Mouse (Mus musculus) embryonic facial prominence, embryonic 14.5 days (tissue): ENCODE data around the gene Pex13. TPM values are rescaled to one million over a fixed set of nuclear protein-coding genes. Genes with fewer than 3 reads are reported as not detected.

Source experiments
- ATAC-seq: fragments of 200-750 bp; cut with Nextera tagmentation; 2 replicates; pipeline ENCODE4 v1.8.0; 2017; ENCODE audit warnings: low read depth, moderate number of reproducible peaks, moderate TSS enrichment
- DNase-seq: peaks from one replicate; pipeline ENCODE4 v3.0.0-alpha.2; 2015; ENCODE audit warnings: low spot score
- H3K27ac ChIP-seq: fragments of 300-500 bp; sonication (generic); replicated peaks from 2 replicates; pipeline ENCODE4 v1.5.1; 2014; ENCODE audit warnings: low read depth, mild to moderate bottlenecking, low read length, moderate library complexity
- H3K27me3 ChIP-seq: fragments of 300-500 bp; sonication (generic); replicated peaks from 2 replicates; pipeline ENCODE4 v1.6.1; 2014; ENCODE audit warnings: low read length; ENCODE audit not compliant: control insufficient read depth, insufficient read depth
- H3K36me3 ChIP-seq: fragments of 300-500 bp; sonication (generic); 2 replicates; pipeline ENCODE4 v1.6.1; 2014; ENCODE audit warnings: low read length, mixed read lengths; ENCODE audit not compliant: control insufficient read depth, insufficient read depth
- H3K4me1 ChIP-seq: fragments of 300-500 bp; sonication (generic); 2 replicates; pipeline ENCODE4 v1.6.1; 2014; ENCODE audit warnings: antibody characterized with exemption, low read length; ENCODE audit not compliant: control insufficient read depth, insufficient read depth
- H3K4me2 ChIP-seq: fragments of 300-500 bp; sonication (generic); 2 replicates; pipeline ENCODE4 v1.6.1; 2014; ENCODE audit warnings: low read depth, mild to moderate bottlenecking, low read length, moderate library complexity, mixed read lengths
- H3K4me3 ChIP-seq: fragments of 300-500 bp; sonication (generic); 2 replicates; pipeline ENCODE4 v1.5.1; 2014; ENCODE audit warnings: low read depth, mild to moderate bottlenecking, low read length
- H3K9ac ChIP-seq: fragments of 300-500 bp; sonication (generic); 2 replicates; pipeline ENCODE4 v1.6.1; 2014; ENCODE audit warnings: low read depth, mild to moderate bottlenecking, low read length, moderate library complexity, mixed read lengths
- H3K9me3 ChIP-seq: fragments of 300-500 bp; sonication (generic); 2 replicates; pipeline ENCODE4 v1.6.1; 2016; ENCODE audit warnings: low read length; ENCODE audit not compliant: control insufficient read depth
- WGBS: fragments of 180-500 bp; shearing (Covaris S2); extraction: QIAGEN DNeasy Blood & Tissue Kit; methylation state at CpG from one replicate; pipeline ENCODE4 v1.1.7; 2014; 5-methylcytosine and 5-hydroxymethylcytosine counted together
- polyA plus RNA-seq: library from polyadenylated mRNA; unstranded; fragments of >200 nt; fragmentation: Nextera tagmentation; extraction: Ambion mirVana; gene quantifications from 2 replicates; pipeline ENCODE4 v1.2.1, GENCODE M21; 2014

Pex13 gene
- polyA plus RNA-seq, 1 experiment from 2014 or later = 35.8 TPM

DNA sequence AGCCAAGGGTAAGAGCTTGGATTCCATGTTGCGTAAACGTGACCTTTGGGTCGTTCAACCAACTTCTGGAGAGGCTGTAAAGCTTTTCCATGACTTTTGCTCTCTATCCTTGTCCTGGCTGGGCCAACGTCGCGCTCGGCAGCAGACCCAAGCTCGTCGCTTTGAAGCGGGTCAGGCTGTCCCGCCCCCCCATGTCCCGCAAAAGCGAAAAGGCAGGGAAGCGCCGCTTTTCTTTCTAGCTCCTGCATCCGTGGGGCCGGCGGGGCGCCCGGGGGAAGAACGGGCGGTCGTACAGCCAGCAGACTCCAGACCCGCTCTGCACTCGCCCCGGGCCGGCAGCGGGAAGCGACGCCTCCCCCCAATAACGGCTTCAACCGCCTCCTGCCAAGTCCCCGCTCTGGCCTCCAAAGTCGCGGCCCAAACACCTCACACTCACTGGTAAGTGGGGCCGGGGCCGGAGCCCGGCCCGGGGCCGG lies 410 bp downstream of the Pex13 start, which contains the start of gene Pus10:
Gene Pus10, plus strand, starts transcription at position 364 of the 476 bp plus-strand sequence.
- Histone ChIP-seq H3K4me3 (peak within 1 kb of the TSS; percentile 91), H3K4me1 (peaks cover 8% of the 10 kb centered on the region), H3K9ac (peak within 1 kb of the TSS; percentile 93), H3K9me3 (no peaks in the 10 kb centered on the region), H3K27ac (peak within 1 kb of the TSS; percentile 92), H3K36me3 (0 out of 2 replicates have a peak, but pooled peaks cover 9% of the 10 kb centered on the region), H3K27me3 (no peaks in the 10 kb centered on the region), H3K4me2 (peak within 1 kb of the TSS; percentile 61)
- WGBS = under 1% methylated on average over 15 of the region's 40 CpGs
- ATAC-seq = peak; percentile 51
- no peak for DNase-seq

DNA sequence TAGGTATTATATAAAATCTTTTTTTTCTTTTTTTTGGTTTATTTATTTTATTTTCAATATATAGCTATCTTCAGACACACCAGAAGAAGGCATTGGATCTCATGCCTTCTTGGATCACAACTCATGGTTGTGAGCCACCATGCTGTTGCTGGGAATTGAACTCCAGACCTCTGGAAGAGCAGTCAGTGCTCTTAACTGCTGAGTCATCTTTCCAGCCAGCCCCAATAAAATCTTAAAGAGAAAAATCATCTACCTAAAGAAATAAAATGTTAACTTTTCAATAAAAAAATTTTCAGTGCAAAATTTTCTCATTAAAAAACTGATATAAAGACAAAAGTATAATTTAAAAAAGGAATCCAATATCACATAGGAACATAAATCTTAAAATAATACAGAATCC lies 1.5 kb downstream of the Pex13 start:
- ATAC-seq (no peak), DNase-seq (no peak)
- no peaks in the 10 kb centered on the region for H3K27me3 ChIP-seq
- H3K9me3 ChIP-seq = no peaks in the 10 kb centered on the region
- no peak overlapping the region for H3K9ac ChIP-seq
- peaks cover 8% of the 10 kb centered on the region for H3K4me1 ChIP-seq
- no peak overlapping the region for H3K4me2 ChIP-seq
- no peak overlapping the region for H3K4me3 ChIP-seq
- H3K36me3 ChIP-seq = 0 out of 2 replicates have a peak, but pooled peaks cover 8% of the 10 kb centered on the region
- H3K27ac ChIP-seq = no peak overlapping the region

GRCm38 (mm10) chr11:23657791-23658190 lies 8.0 kb downstream of the Pex13 start:
- WGBS = 85% methylated on average over 2 of the region's 2 CpGs
- Histone ChIP-seq H3K4me1 (peaks cover 6% of the 10 kb centered on the region; the same call in 1 of the 2 replicates), H3K27ac (no peak overlapping the region), H3K9ac (no peak overlapping the region), H3K4me3 (no peak overlapping the region), H3K4me2 (no peak overlapping the region), H3K27me3 (no peaks in the 10 kb centered on the region), H3K36me3 (no peaks in the 10 kb centered on the region), H3K9me3 (no peaks in the 10 kb centered on the region)
- ATAC-seq = no peak
- no peak for DNase-seq

GRCm38 (mm10) chr11:23653666-23654065 lies 12.1 kb downstream of the Pex13 start:
- Histone ChIP-seq H3K27ac (no peak overlapping the region), H3K4me2 (no peak overlapping the region), H3K9ac (no peak overlapping the region), H3K27me3 (no peaks in the 10 kb centered on the region), H3K4me1 (no peaks in the 10 kb centered on the region), H3K36me3 (peaks cover 14% of the 10 kb centered on the region), H3K9me3 (no peaks in the 10 kb centered on the region), H3K4me3 (no peak overlapping the region)
- DNase-seq = no peak
- ATAC-seq = no peak
- 67% methylated on average over 3 of the region's 3 CpGs for WGBS

DNA sequence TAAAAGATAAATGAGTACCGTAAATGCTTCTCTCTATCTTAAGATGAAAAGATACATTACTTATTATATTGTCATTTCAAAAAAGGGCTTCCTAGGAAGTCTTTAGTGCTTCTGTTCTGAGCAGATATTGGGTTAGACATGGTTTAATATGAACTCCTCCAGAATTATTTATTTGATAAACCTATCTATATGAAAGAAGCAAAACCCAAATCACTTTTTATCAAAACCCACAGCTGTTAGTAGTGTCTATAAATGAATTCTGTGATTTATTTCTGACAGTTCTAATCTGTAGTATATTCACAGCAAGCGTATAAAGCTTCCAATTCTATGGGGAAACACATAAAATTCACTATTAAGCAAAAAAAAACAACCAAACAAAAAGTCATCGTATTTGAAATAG lies 17.9 kb downstream of the Pex13 start:
- no peak for ATAC-seq
- H3K9me3 ChIP-seq = no peaks in the 10 kb centered on the region
- H3K27me3 ChIP-seq = no peaks in the 10 kb centered on the region
- no peak overlapping the region for H3K4me3 ChIP-seq
- no peak overlapping the region for H3K4me2 ChIP-seq
- H3K4me1 ChIP-seq = no peaks in the 10 kb centered on the region
- 90% methylated on average over 3 of the region's 3 CpGs for WGBS
- H3K27ac ChIP-seq = no peak overlapping the region
- DNase-seq = no peak
- H3K9ac ChIP-seq = no peak overlapping the region
- peaks cover 27% of the 10 kb centered on the region for H3K36me3 ChIP-seq

DNA sequence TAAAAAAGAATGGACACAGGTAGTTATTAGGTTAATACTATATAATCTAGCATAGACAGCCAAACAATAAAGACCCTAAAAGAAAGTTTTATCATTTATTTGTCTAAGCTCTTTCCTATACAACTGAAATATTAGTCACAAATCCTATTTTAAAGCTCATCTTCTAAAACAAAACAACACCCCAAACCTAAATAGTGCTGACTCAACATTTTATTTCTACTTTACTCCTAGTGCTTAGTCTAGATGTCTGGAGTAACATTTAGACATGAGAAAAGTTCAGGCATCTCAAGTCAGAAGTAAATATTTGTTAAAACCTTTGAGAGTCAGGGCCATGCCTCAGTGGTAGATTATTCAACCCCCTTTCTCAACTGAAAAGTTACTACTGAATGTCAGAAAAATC lies 18.3 kb downstream of the Pex13 start:
- Histone ChIP-seq H3K36me3 (peaks cover 30% of the 10 kb centered on the region), H3K9ac (no peak overlapping the region), H3K4me1 (no peaks in the 10 kb centered on the region), H3K27ac (no peak overlapping the region), H3K27me3 (no peaks in the 10 kb centered on the region), H3K4me3 (no peak overlapping the region), H3K9me3 (0 out of 2 replicates have a peak, but pooled peaks cover 3% of the 10 kb centered on the region), H3K4me2 (no peak overlapping the region)
- no peak for DNase-seq
- ATAC-seq = no peak

GRCm38 (mm10) chr11:23634573-23634972 lies 31.2 kb downstream of the Pex13 start:
- ATAC-seq (no peak), DNase-seq (no peak)
- H3K27me3 ChIP-seq = no peaks in the 10 kb centered on the region
- no peaks in the 10 kb centered on the region for H3K4me1 ChIP-seq
- H3K27ac ChIP-seq = no peak overlapping the region
- no peak overlapping the region for H3K4me3 ChIP-seq
- WGBS = 67% methylated on average over 8 of the region's 8 CpGs
- H3K36me3 ChIP-seq = peaks cover 9% of the 10 kb centered on the region; the same call in 1 of the 2 replicates
- H3K9me3 ChIP-seq = 0 out of 2 replicates have a peak, but pooled peaks cover 3% of the 10 kb centered on the region
- no peak overlapping the region for H3K9ac ChIP-seq
- H3K4me2 ChIP-seq = no peak overlapping the region

DNA sequence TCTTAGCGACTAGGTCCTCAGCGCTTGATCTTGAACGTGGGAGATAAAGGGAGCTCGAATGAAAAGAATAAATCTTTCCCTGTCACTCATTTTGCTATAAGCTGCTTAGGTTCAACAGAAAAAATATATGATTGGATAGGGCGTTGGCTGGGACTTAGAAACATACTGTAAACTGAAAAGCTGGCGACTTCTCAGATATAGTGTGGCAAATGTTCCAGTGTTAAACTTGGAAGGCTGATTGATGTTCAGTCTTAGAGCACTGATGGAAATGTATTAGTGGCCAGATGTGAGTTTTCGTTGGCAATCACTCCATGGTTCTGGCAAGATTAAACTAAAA lies 31.9 kb downstream of the Pex13 start:
- no peaks in the 10 kb centered on the region for H3K27me3 ChIP-seq
- H3K4me3 ChIP-seq = peak overlapping the region; percentile 87
- peaks cover 4% of the 10 kb centered on the region; the same call in 1 of the 2 replicates for H3K36me3 ChIP-seq
- peak overlapping the region; percentile 67 for H3K4me2 ChIP-seq
- H3K9me3 ChIP-seq = 0 out of 2 replicates have a peak, but pooled peaks cover 3% of the 10 kb centered on the region
- 7% methylated on average over 7 of the region's 7 CpGs for WGBS
- ATAC-seq (0 out of 2 replicates have a peak, but pooled peaks have one; percentile 4), DNase-seq (no peak)
- no peaks in the 10 kb centered on the region for H3K4me1 ChIP-seq
- H3K27ac ChIP-seq = no peak overlapping the region; the same call in 1 of the 2 replicates
- peak overlapping the region; percentile 92; the same call in 1 of the 2 replicates for H3K9ac ChIP-seq
